Mouse (Mus musculus) ovary, adult 18-20 months (tissue): ENCODE measurements at regions not wholly inside any gene's neighbourhood (a gene's known extent, or its start where the extent isn't known, plus 50 kb on each side); places are given as distances from the start of the nearest gene placed in this dataset.

Experiments
- DNase-seq: peaks from one replicate; pipeline ENCODE4 v3.0.0; 2022; ENCODE audit warnings: low spot score, mixed read lengths

DNA sequence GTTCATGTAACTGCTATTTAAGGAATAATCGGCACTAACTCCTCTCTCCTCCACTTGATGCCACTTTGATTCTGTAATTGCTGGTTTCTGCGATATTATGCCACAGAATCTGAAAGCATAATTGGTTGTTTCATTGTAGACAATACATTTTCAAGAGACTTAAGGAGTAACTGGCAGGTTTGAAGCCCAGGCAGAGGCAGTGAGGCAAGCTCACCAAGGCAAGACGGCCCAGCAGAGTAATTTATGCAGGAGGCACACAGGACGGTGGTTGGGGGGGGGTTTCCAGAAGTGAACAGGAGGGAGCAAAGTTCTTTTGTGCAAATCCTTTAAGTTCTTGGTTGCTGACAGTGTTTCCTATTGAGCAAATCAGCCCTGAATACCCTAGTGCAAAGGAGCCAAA is 249.6 kb downstream of the Drd1 start:
- DNase-seq, result no peak

- no peak for DNase-seq
Measured at GRCm38 (mm10) chr13:53800978-53801377, 254.5 kb downstream of the Drd1 start.

GRCm38 (mm10) chr13:53788809-53789208 is 266.7 kb downstream of the Drd1 start:
- DNase-seq, result no peak

GRCm38 (mm10) chr13:53783492-53783891 is 272.0 kb downstream of the Drd1 start:
- DNase-seq, result no peak

DNA sequence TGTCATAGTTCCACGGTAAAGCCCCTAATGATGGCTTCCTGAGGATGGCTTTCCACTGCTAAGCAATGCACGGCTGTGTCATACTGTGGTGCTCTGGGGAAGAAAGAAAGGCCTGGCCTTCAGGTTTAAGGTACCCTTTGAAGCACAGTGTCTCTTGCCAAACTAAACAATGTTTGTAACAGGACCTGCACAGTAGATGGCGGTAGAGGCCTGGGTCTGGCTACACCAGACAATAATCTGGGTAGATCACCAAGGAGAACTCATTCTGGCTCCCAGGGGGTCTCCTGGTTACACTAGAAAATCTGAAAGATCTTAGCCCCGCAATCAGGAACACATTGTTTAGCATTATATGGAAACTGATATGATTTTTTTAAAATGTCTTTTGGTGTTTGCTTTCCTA is 276.4 kb downstream of the Drd1 start:
- DNase-seq, result no peak

GRCm38 (mm10) chr13:53776421-53776820 is 279.1 kb downstream of the Drd1 start:
- no peak for DNase-seq

DNA sequence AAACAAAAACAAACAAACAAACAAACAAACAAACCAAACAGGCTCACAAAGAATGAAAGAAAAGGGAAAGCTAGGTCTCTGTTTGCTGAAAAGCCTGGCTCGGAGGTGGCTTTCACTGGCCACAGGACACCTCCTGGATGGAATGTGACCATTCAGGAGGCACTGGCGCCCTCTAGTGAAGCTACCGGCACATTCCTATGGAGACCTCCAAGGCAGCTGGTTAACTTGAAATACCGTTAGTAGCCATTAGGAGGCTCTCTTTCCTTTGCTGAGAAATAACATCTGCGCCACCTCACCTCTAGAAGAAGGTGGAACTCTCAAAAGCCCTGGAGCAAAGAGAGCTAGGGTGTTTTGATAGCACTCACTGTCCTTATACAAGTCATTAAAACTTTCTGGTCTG is 279.8 kb downstream of the Drd1 start:
- DNase-seq, result no peak

GRCm38 (mm10) chr13:53764613-53765243 is 290.8 kb downstream of the Drd1 start:
- DNase-seq, result no peak

DNA sequence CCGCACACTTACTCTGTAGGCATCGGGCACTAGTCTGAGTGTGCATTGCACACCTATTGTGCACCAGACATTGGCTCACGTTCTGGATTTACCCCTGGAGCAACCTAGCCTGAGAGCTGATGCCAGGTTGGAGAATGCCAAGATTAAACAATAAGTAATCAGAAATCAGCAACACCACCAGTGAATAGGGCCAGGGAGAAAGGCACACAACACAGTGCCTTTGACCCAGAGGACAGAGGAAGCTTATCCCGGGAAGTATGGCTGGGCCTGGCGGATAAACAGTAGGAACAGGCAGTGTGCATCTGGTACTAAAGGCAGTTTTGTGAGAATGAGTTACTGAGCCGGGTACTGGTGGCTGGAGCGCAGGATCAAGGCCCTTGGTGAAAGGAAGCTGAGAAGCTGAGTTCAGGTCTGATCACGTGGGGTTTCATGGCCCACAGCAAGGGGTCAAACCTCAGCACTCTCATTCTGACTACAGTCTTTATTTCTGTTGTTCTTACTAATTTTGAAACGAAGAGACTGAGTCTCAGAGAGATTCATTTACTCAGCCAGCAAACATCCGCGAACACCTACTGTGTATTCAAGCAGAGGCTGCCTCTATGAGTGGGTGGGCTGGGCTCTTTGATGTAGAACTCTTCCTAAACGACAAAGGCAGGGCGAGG is 284.8 kb upstream of the Msx2 start:
- no peak for DNase-seq

DNA sequence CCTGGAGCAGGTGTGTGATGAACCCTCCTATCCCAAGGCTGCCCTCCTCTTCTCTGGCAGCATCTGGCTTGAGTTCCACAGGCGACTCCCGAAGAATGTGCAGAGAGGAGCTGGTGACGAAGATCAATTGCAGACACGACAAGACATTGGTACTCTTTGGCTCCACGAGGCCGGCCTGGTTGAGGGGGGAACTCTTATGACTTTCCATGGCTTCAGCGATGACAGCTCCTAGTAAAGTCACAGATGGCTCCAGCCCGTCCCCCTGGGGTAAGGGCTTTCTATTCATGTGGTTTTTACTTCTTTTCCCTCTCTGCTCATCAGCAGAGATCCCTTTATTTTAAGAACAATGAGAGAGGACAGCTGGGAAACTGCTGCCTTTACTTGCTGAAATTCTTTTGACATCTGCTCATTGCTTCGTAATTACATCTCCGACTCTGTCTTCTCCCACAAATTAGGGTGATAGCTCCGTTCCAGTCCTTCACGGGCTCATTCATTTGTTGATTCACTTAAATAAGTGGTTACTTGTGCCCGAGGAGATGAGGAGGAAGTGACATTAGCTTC is 284.2 kb upstream of the Msx2 start:
- no peak for DNase-seq

GRCm38 (mm10) chr13:53755046-53755615 is 282.3 kb upstream of the Msx2 start:
- DNase-seq, result no peak

DNA sequence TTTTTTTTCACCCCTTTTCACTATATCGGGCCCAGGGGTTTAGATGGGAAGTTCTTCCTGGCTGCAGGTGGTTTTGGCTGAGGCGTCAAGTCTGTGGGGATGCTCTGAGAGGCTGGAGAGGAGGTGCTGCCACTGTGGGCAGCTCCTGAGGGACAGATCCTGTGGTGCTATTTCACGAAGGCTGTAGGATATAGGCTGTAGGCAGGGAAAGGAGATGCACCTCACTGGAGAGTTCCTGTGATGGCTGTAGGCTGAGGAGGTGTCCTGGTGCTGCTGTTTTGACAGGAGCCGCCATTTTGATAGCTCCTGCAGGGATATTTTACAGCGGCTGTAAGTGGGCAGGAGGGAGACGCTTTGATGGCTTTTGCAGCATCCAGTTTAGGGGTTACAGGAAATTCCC is 280.2 kb upstream of the Msx2 start:
- no peak for DNase-seq

- no peak for DNase-seq
Measured at GRCm38 (mm10) chr13:53740981-53741380, 268.1 kb upstream of the Msx2 start.

GRCm38 (mm10) chr13:53739127-53739526 is 266.3 kb upstream of the Msx2 start:
- no peak for DNase-seq

DNA sequence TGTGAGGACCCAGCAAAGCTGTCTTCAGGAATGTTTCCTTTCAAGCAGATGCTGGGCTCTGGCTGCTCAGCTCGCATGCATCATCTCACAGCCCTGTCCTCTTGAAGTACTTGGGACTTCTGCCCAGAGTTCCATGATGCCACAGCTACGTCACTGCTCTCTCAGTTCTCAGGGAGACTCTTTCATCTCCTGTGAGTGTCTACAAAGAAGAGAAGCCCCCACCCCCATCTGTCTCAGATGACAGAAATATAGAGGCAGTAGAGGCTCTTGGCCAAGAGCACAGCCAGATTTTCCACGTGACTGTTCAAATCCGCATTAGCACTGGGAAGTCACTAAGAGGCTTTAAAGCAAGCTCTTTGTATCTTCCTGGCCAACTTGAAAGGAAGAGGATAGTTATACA is 262.1 kb upstream of the Msx2 start:
- DNase-seq, result no peak

GRCm38 (mm10) chr13:53730259-53730902 is 257.5 kb upstream of the Msx2 start:
- no peak for DNase-seq

DNA sequence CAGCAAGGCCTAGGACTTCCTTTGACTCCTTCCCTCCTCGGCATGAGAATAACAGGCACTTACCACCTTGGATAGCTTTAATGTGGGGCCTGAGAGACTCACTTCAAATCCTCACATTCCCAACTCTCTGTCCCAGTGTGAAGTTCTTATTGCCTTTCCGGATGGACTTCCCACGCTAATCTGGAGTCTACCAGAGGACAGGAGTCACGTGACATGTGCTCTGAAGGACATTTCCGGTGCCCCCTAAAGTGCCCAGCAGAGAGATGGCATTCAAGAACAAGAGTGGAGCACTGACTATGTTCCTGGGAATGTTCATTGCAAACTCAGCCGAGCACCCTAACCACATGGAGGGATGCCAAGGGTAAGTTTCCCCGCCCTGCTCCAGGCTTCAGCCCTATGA is 257.0 kb upstream of the Msx2 start:
- no peak for DNase-seq

DNA sequence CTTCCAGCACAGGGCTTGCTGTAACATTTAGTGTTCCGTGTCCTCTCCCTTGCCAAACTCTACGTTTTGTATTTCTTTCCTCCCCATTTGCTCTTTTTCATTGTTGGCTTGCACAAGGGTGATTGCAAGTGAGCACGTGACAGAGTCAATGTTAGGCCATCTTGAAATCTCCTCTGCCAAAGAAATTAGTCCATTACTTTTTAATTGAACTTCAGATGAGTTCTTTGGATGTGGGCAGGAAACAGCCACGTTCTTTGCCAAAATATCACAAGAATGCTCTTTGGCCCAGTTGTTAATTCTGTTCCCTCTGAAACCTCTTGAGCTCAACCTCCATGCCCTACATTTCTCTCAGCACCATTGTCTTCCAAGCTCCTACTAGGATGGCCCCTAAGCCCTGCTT is 253.2 kb upstream of the Msx2 start:
- no peak for DNase-seq

- no peak for DNase-seq
Measured at GRCm38 (mm10) chr13:53722881-53723280, 250.0 kb upstream of the Msx2 start.

DNA sequence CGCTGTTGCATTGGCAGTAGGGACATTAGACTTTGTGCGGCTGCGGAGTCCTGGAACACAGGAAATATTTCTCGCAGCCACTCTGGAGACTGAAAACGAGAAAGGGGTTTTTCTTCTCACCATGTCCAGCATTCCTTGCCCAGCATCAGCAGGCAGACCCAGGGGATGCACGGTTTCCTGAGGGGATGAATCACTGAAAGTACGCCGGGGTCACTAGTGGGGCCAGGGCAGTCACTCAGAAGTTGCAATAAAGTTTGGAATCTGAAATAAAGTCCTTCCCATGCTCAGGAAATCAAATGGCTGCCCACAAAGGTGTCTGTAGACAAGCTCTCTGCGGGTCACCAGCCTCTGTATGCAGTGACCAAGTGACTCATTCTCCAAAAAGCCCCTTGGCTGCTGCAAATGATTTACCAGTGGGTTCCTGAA is 248.2 kb upstream of the Msx2 start:
- no peak for DNase-seq

GRCm38 (mm10) chr13:53717582-53717981 is 244.7 kb upstream of the Msx2 start:
- no peak for DNase-seq

GRCm38 (mm10) chr13:53717086-53717485 is 244.2 kb upstream of the Msx2 start:
- DNase-seq, result no peak

- DNase-seq, result no peak
Measured at GRCm38 (mm10) chr13:53709062-53709461, 236.2 kb upstream of the Msx2 start.
